Mouse (Mus musculus) lung, postnatal 0 days (tissue): ENCODE results near the gene E030018B13Rik.

Source experiments
- CTCF ChIP-seq: IDR thresholded peaks from 2 replicates; pipeline ENCODE4 v1.5.1; 2016; ENCODE audit warnings: antibody characterized with exemption, mild to moderate bottlenecking
- EP300 ChIP-seq: IDR thresholded peaks from 2 replicates; pipeline ENCODE4 v1.6.1; 2016; ENCODE audit warnings: antibody characterized with exemption, mild to moderate bottlenecking, control low read depth

- TF ChIP-seq CTCF, result no peak
- no peak for TF ChIP-seq EP300
Measured at GRCm38 (mm10) chr7:63899925-63900324, 16.7 kb upstream of the E030018B13Rik start.
